Mouse (Mus musculus): ENCODE results near the gene Rims3. TPM values are rescaled to one million over a fixed set of nuclear protein-coding genes. Genes with fewer than 3 reads are reported as not detected.
A peak's percentile ranks its signal among the peaks of the same experiment; 100 is the strongest.

The Rims3 gene
- total and polyA plus RNA-seq, 3 experiments: 0.16 TPM; not detected in 2

DNA sequence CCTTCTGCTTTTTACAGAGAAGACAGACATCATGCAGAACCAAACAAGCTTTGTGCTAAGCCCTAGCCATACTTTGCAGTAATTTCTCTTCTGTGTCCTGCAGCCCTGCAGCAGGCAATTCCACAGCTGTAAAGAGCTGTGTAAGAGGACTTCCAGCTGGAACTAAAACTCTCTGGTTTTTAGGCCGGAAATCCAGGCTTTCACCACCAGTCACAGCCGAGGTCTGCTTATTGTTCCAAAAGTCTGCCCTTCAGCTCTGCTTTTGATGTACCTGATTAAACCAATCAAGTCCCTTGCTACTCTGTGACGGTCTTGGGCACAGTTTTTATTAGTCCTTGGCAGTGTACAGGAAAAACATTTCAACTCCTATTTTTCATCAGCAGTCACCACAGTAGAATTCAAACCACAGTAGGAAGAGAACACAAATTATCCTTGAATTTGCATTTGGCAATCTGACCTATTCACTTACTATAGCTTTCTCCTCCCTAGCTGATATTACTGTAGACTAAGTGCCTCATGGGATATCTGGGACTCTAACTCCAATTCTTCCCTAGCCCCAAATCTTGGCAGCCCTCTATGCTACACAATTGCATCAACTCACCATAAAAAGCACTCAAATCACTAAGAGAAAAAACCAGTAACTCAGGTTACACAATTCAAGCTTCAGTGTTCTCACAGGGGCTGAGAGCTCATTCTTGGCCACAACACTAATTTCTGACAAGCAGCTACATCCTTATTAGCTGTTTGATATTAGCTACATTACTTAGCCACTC lies 37.4 kb upstream of the Rims3 start:
- ATAC-seq (ENCODE audit: extremely low read depth, insufficient number of reproducible peaks, low FRiP score, poor library complexity, severe bottlenecking) (no peak), DNase-seq (ENCODE audit: low spot score) (no peak)
- H3K27me3 ChIP-seq (ENCODE audit: insufficient read depth, low read length): no peaks in the 10 kb centered on the region
- H3K4me1 ChIP-seq (ENCODE audit: insufficient read depth, low read depth, low read length): peaks cover 39% of the 10 kb centered on the region
- H3K36me3 ChIP-seq (replicated peaks): peaks cover 18% of the 10 kb centered on the region
- TF ChIP-seq GATA2 (IDR thresholded peaks at IDR 0.05; ENCODE audit: borderline replicate concordance, low read depth, low read length) (no peak), TAL1 (conservative IDR thresholded peaks at IDR 0.05; ENCODE audit: low read depth, low read length) (no peak), GATA1 (IDR thresholded peaks at IDR 0.05; ENCODE audit: borderline replicate concordance, low read length) (no peak), POLR2AphosphoS5 (IDR thresholded peaks at IDR 0.05; ENCODE audit: insufficient replicate concordance, low read depth, low read length) (no peak), CTCF (IDR thresholded peaks at IDR 0.05; ENCODE audit: low read depth, low read length) (no peak)
- no peaks in the 10 kb centered on the region for H3K9me3 ChIP-seq (replicated peaks)
- H3K4me3 ChIP-seq (ENCODE audit: low read depth, low read length): no peak overlapping the region

DNA sequence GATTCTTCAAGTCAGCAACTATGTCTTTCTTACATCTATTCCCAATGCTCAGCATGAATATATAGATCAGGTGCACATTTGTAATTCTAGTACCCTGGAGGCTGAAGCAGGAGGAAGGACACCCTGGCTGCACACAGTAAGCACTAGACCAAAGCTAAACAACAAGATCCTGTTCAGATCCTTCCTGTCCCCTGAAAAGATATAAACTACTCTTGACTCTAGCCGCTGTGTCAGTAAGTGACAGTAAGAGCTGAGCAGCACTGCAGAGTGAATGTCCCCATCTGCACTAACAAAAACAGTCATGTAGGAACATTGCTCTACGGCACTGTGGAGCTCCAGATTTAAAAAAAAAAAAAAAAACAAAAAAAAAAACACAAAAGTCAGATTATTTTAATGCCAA lies 36.7 kb upstream of the Rims3 start:
- no peak for DNase-seq (ENCODE audit: low spot score)
- TF ChIP-seq GATA1 (IDR thresholded peaks at IDR 0.05; ENCODE audit: borderline replicate concordance, low read length): no peak
- TF ChIP-seq POLR2AphosphoS5 (IDR thresholded peaks at IDR 0.05; ENCODE audit: insufficient replicate concordance, low read depth, low read length): no peak
- TF ChIP-seq TAL1 (conservative IDR thresholded peaks at IDR 0.05; ENCODE audit: low read depth, low read length): no peak
- no peak for TF ChIP-seq GATA2 (IDR thresholded peaks at IDR 0.05; ENCODE audit: borderline replicate concordance, low read depth, low read length)
- no peak for TF ChIP-seq CTCF (IDR thresholded peaks at IDR 0.05; ENCODE audit: low read depth, low read length)
- Histone ChIP-seq H3K9me3 (replicated peaks) (no peaks in the 10 kb centered on the region), H3K4me1 (ENCODE audit: insufficient read depth, low read depth, low read length) (peaks cover 43% of the 10 kb centered on the region), H3K36me3 (replicated peaks) (peaks cover 20% of the 10 kb centered on the region), H3K27me3 (ENCODE audit: insufficient read depth, low read length) (no peaks in the 10 kb centered on the region), H3K4me3 (ENCODE audit: low read depth, low read length) (no peak overlapping the region)
- ATAC-seq (ENCODE audit: extremely low read depth, insufficient number of reproducible peaks, low FRiP score, poor library complexity, severe bottlenecking): no peak

DNA sequence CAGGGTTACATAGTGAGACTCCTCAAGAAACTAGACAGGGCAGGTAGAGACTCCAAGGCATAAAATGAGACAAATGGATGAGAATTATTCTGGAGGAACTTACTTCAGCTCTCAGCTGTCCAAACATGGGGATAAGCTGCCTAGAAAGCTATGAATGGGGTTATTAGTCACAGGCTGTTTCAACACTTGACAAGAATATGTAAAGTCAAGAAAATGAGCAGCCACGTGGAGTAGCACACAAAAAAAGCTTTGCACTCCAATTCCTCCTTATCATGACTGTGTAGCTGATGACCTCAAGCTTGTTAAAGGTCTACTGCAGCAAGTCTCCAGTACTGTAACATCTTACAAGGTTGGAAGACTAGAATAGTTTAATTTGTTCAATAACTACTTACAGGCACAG lies 35.3 kb upstream of the Rims3 start:
- Histone ChIP-seq H3K9me3 (replicated peaks) (no peaks in the 10 kb centered on the region), H3K36me3 (replicated peaks) (peaks cover 24% of the 10 kb centered on the region), H3K4me1 (ENCODE audit: insufficient read depth, low read depth, low read length) (peaks cover 48% of the 10 kb centered on the region), H3K27me3 (ENCODE audit: insufficient read depth, low read length) (no peaks in the 10 kb centered on the region), H3K4me3 (ENCODE audit: low read depth, low read length) (no peak overlapping the region)
- ATAC-seq (ENCODE audit: extremely low read depth, insufficient number of reproducible peaks, low FRiP score, poor library complexity, severe bottlenecking) (no peak), DNase-seq (ENCODE audit: low spot score) (no peak)
- no peak for TF ChIP-seq TAL1 (conservative IDR thresholded peaks at IDR 0.05; ENCODE audit: low read depth, low read length)
- no peak for TF ChIP-seq GATA1 (IDR thresholded peaks at IDR 0.05; ENCODE audit: borderline replicate concordance, low read length)
- no peak for TF ChIP-seq POLR2AphosphoS5 (IDR thresholded peaks at IDR 0.05; ENCODE audit: insufficient replicate concordance, low read depth, low read length)

DNA sequence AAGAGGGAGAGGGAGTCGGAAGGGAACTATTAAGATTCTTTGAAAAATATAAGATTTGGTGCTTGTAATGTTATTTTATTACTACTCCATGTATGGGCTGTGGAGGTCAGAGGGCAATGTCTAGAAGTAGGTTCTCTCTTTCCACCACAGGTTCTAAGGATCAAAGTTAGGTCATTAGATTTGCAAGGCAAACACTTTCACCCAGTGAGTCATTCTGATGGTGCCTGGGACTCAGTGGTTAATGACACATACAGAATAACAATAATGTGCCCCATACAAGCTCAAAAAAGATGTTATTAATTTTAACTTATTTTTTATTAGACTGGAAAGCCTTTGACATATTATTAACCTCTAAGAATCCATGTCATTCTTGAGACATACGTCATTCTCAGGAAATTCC lies 34.7 kb upstream of the Rims3 start:
- Histone ChIP-seq H3K4me1 (ENCODE audit: insufficient read depth, low read depth, low read length) (peaks cover 43% of the 10 kb centered on the region), H3K9me3 (replicated peaks) (no peaks in the 10 kb centered on the region), H3K27me3 (ENCODE audit: insufficient read depth, low read length) (no peaks in the 10 kb centered on the region), H3K36me3 (replicated peaks) (peaks cover 23% of the 10 kb centered on the region), H3K4me3 (ENCODE audit: low read depth, low read length) (no peak overlapping the region)
- ATAC-seq (ENCODE audit: extremely low read depth, insufficient number of reproducible peaks, low FRiP score, poor library complexity, severe bottlenecking) (no peak), DNase-seq (ENCODE audit: low spot score) (no peak)
- TF ChIP-seq CTCF (IDR thresholded peaks at IDR 0.05; ENCODE audit: low read depth, low read length) (no peak), POLR2AphosphoS5 (IDR thresholded peaks at IDR 0.05; ENCODE audit: insufficient replicate concordance, low read depth, low read length) (no peak), TAL1 (conservative IDR thresholded peaks at IDR 0.05; ENCODE audit: low read depth, low read length) (no peak), GATA2 (IDR thresholded peaks at IDR 0.05; ENCODE audit: borderline replicate concordance, low read depth, low read length) (no peak), GATA1 (IDR thresholded peaks at IDR 0.05; ENCODE audit: borderline replicate concordance, low read length) (no peak)

DNA sequence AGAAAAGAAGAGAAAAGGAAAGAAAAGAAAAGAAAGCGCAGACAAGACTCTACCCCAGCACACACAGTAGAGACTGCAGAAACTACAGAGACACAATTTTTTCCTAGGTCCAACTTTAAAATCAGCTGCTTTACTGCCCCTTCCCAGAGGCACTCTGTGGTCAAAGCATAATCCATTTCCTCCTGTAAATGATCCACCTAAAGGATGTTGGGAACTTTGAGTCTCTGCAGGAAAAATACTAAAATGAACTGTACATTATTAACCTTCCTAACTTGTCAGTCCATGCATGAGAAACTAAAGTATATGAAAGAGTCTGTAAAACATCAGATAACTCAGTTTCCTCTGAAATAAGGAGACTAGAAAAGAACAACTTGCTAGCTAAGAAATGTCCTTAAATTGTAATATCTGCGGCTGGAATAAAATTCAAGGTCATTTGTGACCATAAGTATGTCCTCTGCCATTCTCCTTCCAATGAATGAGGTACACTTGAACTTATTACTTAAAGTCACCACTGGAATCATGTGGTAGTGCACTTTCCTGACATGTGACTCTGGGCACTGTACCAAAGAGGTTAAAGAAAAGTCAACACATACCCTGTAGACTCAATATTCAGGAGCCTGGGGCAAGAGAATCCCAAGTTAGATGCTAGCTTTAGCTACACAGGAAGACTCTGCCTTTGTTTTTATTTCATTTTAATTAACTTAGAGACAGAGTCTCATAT lies 32.3 kb upstream of the Rims3 start:
- Histone ChIP-seq H3K4me1 (ENCODE audit: insufficient read depth, low read depth, low read length) (peaks cover 41% of the 10 kb centered on the region), H3K27me3 (ENCODE audit: insufficient read depth, low read length) (no peaks in the 10 kb centered on the region), H3K9me3 (replicated peaks) (no peaks in the 10 kb centered on the region), H3K4me3 (ENCODE audit: low read depth, low read length) (no peak overlapping the region), H3K36me3 (replicated peaks) (peaks cover 23% of the 10 kb centered on the region)
- ATAC-seq (ENCODE audit: extremely low read depth, insufficient number of reproducible peaks, low FRiP score, poor library complexity, severe bottlenecking) (no peak), DNase-seq (ENCODE audit: low spot score) (no peak)
- TF ChIP-seq GATA2 (IDR thresholded peaks at IDR 0.05; ENCODE audit: borderline replicate concordance, low read depth, low read length): no peak
- no peak for TF ChIP-seq POLR2AphosphoS5 (IDR thresholded peaks at IDR 0.05; ENCODE audit: insufficient replicate concordance, low read depth, low read length)
- TF ChIP-seq TAL1 (conservative IDR thresholded peaks at IDR 0.05; ENCODE audit: low read depth, low read length): no peak
- no peak for TF ChIP-seq GATA1 (IDR thresholded peaks at IDR 0.05; ENCODE audit: borderline replicate concordance, low read length)
- no peak for TF ChIP-seq CTCF (IDR thresholded peaks at IDR 0.05; ENCODE audit: low read depth, low read length)

DNA sequence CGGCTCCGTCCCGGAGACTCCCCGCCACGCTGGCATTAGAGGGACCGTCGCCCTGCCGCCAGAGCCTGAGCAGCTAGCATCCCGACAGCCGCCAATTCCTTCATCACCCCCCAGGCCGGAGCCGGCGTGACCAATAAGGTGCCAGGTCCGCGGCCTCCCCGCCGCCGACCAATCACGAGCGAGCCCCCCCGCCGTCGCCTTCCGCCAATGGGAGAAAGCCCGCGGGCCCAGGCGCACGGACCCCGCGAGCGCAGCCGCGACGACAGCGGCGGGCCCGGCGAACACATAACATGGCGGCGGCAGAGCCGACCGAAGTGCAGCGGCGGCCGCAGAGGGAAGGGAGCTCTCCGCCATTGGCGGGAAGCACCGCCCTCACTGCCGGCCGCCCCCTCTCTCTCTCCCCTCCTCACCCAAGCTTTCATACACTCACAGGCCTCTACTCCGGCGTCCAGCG lies 29.5 kb upstream of the Rims3 start:
- Histone ChIP-seq H3K9me3 (replicated peaks) (no peaks in the 10 kb centered on the region), H3K27me3 (ENCODE audit: insufficient read depth, low read length) (no peaks in the 10 kb centered on the region), H3K4me1 (ENCODE audit: insufficient read depth, low read depth, low read length) (peaks cover 31% of the 10 kb centered on the region), H3K36me3 (replicated peaks) (peaks cover 14% of the 10 kb centered on the region), H3K4me3 (ENCODE audit: low read depth, low read length) (peak overlapping the region; percentile 85)
- ATAC-seq (ENCODE audit: extremely low read depth, insufficient number of reproducible peaks, low FRiP score, poor library complexity, severe bottlenecking) (peak; percentile 68), DNase-seq (ENCODE audit: low spot score) (peak; percentile 97)
- TF ChIP-seq GATA1 (IDR thresholded peaks at IDR 0.05; ENCODE audit: borderline replicate concordance, low read length): no peak
- TF ChIP-seq POLR2AphosphoS5 (IDR thresholded peaks at IDR 0.05; ENCODE audit: insufficient replicate concordance, low read depth, low read length): no peak
- no peak for TF ChIP-seq CTCF (IDR thresholded peaks at IDR 0.05; ENCODE audit: low read depth, low read length)
- TF ChIP-seq GATA2 (IDR thresholded peaks at IDR 0.05; ENCODE audit: borderline replicate concordance, low read depth, low read length): no peak
- no peak for TF ChIP-seq TAL1 (conservative IDR thresholded peaks at IDR 0.05; ENCODE audit: low read depth, low read length)
